Mouse (Mus musculus): ENCODE data around the gene Iqschfp. TPM values are rescaled to one million over a fixed set of nuclear protein-coding genes. Genes with fewer than 3 reads are reported as not detected.

Gene Iqschfp
- polyA plus RNA-seq, 1 experiment: not detected

DNA sequence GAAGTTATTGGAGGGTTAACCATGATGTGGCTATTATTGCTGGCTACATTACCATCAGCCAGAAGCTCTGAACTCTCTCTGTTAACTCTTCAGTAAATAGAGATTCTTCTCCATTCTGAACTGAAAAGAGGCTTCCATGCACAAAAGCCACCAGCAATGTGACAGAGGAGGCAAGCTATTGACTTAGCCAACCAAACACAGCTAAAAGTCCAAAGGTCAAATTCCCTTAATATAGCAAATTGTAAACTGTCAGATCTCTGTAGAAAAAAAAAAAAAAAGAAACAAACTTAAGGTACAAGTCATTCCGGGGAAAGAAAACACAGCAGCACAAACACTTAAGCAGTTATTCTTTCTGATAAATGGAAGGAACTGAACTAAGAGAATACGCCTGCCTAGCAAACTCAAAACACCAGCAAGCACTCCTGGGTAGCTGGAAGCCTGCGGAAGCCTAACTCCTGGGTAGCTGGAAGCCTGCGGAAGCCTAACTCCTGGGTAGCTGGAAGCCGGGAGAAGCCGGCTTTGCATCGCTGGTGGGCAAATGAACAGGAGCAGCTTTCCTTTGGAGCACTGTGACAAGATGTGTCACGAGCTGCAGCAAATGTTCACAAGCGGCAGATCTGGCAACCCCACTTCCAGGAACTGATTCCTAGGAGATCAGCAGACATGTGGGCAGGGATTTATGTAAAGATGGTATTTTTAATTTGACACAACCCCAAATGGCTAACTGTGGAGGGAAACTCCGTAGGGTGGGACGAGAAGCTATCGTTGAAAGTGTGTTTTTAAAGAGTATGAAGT, 701.2 kb downstream of the Iqschfp start:
- TF ChIP-seq GATA1 (IDR thresholded peaks at IDR 0.05; ENCODE audit: low read length): no peak

DNA sequence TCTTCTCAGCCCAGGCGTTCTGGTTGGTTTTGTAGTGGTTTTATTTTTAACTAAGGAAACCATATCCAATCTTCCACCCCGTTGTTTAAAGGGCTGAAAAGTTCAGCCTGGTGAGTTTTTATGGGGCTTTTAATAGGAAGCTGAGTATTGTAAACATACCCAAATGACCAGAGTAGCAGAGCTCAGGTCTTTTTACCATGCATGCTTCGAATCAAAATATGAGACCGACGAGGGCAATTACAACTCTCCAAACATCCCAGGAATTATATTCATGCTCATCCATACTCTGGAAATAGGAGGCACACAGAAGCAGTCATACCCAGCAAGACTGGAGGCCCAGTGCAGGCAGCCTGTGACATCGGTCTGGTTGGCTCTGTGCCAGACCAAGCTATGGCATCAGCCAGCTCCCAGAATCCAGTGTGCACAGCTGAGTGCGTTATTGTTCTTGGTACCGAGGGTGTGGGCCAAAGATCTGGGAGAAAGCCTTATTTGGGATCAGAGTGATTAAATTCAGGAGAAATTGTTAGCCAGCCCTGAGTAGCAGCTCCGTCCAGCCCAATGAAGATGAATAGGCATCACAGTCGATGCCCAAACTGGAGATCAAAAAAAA, 703.4 kb downstream of the Iqschfp start:
- no peak for TF ChIP-seq GATA1 (IDR thresholded peaks at IDR 0.05; ENCODE audit: low read length)

DNA sequence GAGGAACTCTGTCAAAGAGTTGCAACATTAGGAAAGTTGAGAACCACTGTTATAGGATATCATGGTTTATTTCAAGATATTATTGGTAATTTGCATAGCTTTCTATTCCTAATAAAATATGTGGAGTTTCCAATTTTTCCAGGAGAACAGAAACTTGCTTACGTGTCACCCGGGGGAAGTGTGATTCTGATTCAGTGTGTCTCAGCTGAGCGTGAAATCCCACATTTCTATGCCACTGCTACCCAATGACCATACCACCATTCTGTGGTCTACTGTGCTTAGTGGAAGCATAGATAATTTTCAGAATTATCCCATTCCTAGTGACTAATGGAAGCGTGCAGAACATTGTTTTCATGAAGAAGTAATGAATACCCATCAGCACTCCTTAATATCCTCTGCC, 704.9 kb downstream of the Iqschfp start:
- no peak for TF ChIP-seq GATA1 (IDR thresholded peaks at IDR 0.05; ENCODE audit: low read length)

DNA sequence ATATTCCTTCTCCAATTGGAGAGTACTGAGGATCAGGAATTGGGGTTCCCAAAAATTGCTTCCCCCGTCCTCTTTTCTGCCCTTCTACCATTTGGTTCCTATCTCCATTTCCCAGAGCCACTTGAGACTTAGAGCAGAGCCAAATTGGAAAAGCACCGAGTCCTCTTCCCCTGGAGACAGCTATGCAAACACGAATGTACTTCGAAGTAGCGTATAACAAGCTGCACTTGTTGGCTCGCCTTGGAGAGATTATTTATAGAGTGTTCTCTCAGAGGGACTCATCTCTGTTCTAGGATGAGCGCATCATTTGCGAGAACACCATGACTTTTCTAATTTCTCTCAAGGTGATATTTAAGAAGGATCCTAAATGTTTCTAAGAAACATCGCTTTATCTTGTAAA, 710.9 kb downstream of the Iqschfp start:
- no peak for TF ChIP-seq GATA1 (IDR thresholded peaks at IDR 0.05; ENCODE audit: low read length)

DNA sequence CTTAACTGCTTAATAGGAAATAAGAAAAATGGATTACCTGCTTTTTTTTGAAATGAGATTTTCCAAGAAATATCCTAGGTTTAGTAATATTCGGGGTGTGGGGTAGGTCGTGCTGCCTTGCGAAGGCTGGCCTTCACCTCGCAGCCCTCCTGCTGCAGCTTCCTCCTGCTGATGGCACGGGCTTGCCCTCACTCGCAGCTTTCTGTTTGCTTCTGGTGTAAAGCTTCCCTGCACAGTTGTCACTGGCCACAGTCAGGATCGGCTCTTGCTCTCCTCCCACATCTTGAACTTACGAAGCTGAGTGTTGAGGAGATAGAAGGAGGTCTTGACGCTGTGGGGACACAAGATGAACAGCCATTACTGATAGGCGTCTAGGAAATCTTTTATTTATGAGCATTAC, 712.4 kb downstream of the Iqschfp start:
- no peak for TF ChIP-seq GATA1 (IDR thresholded peaks at IDR 0.05; ENCODE audit: low read length)

DNA sequence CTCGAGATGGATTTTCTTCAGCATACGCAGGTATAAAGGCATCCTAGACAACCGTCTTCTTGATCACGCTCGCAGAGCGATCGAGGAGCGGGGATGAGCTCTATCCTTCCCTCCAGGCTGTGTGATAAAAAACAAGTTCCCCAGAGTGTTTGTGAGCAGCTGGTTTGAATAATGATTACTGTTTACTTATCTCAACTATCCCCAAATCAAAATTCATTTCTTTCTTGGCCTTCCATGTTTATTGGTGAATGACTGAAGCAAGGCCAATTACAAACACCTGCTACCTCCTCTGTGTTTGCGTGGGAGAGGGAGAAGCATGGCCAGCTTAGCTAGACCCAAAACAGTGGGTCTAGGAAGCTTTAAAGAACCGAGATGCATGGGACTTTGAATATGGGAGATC, 712.9 kb downstream of the Iqschfp start:
- no peak for TF ChIP-seq GATA1 (IDR thresholded peaks at IDR 0.05; ENCODE audit: low read length)

- no peak for TF ChIP-seq GATA1 (IDR thresholded peaks at IDR 0.05; ENCODE audit: low read length)
Observed at GRCm38 (mm10) chr3:68605942-68606603, 714.0 kb downstream of the Iqschfp start.

DNA sequence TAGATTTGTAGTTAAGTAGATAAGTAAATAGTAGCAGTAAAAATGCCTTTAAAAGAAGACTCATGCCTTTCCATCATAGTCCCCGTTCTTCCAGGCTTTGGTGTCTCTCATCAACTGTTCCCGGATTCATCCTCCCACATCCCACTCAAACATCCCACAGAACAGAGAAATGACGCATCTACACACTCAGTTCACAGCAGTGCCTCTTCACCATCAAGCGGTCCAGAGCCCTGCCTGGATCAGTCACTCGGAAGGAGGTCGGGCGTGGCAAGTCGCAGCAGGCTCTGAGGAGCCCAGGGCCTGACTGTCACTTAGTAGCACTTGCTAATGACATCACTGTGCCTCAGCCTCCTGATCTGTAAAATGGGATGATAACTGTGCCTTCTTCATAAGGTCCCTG, 714.7 kb downstream of the Iqschfp start:
- no peak for TF ChIP-seq GATA1 (IDR thresholded peaks at IDR 0.05; ENCODE audit: low read length)

DNA sequence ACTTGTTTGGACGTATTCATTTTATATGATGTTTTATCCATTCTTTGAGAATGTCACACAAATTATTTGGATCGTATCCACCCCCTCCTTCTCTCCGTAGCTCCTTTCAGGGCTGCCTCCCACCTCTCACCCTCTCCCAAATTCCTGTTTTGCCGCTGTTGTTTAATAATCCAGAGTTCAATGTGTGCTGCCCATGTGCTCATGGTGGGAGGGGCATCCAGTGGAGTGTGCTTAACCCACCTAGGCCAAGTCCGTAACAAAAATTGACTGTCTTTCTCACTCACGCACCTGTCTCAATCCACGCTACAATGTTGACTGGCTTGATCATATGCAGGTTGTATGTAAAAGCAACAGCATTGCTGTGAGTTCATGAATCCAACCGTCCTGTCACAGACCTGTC, 715.3 kb downstream of the Iqschfp start:
- TF ChIP-seq GATA1 (IDR thresholded peaks at IDR 0.05; ENCODE audit: low read length): no peak

DNA sequence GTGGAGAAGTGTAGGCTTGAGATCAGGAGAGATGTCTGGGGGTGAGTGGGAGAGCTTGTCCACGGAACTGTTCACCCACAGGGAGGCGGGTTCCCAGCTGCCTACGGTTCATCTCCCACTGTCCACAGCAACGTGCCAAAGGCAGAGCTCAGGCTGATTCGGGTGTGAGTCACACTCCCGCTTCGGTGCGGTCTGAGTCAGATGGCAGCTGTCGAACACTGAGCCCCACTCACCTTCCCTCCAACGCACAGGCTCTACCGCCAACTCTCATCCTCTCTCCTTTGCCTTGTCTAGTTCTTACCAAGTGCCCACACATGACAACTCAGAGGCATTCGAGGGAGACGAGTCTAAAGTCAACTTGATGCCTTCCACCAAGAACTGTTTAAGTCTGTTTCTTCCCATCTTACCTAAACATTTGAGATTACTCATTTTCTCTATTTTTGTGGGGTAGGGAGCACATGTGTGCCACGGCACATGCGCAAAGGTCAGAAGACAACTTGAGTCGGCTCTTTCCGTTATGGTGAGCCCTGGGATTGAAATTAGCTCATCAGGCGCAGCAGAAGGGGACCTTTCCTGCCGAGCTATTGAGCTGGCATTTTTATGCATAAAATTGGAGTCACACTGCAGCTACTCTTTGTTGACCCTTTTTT, 716.9 kb downstream of the Iqschfp start:
- TF ChIP-seq GATA1 (IDR thresholded peaks at IDR 0.05; ENCODE audit: low read length): no peak

DNA sequence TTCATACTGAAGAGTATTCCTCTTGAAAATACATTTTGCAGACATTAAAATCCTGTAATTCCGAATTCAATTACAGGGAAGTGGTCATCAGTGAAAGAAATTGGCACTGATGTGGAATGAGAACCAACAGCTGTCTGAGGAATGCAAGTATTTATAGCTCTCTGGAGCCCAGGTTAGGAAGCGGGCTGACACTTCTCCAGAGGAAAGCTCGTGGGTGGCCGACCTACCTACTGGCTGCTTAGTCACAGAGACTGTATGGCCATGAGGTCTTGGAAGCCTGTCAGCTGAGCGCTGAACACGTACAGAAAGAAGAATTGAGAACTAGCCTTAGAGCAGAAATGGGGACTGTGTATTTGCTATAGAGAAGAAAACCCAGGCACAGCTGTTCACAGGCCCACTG, 718.0 kb downstream of the Iqschfp start:
- TF ChIP-seq GATA1 (IDR thresholded peaks at IDR 0.05; ENCODE audit: low read length): no peak

DNA sequence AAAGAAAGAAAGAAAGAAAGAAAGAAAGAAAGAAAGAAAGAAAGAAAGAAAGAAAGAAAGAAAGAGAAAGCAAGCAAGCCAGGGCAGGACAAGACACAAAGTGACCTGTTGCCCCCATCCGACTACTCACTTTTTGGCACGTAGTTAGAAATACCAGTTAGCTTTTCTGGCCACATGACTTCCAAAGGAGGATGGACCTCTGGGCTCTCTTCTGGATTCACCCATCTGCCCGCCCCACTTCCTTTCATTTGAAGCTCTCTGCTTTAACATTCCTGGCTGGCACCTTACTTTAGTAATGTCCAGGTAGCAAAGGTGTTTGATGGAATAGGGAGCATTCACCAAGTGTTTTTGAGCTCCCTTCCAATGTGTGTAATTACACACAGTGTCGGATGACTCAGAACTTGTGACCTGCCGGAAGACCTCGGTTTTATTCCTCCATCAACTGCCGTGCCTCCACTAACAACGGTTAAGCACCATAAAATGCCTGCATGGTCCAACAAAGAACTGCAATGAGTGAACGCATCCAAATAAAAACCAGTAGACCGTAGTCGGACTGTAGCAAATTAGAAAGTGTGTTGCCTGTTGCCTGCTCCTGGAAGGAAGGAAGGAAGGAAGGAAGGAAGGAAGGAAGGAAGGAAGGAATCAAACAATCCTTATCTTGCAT, 718.7 kb downstream of the Iqschfp start:
- no peak for TF ChIP-seq GATA1 (IDR thresholded peaks at IDR 0.05; ENCODE audit: low read length)

DNA sequence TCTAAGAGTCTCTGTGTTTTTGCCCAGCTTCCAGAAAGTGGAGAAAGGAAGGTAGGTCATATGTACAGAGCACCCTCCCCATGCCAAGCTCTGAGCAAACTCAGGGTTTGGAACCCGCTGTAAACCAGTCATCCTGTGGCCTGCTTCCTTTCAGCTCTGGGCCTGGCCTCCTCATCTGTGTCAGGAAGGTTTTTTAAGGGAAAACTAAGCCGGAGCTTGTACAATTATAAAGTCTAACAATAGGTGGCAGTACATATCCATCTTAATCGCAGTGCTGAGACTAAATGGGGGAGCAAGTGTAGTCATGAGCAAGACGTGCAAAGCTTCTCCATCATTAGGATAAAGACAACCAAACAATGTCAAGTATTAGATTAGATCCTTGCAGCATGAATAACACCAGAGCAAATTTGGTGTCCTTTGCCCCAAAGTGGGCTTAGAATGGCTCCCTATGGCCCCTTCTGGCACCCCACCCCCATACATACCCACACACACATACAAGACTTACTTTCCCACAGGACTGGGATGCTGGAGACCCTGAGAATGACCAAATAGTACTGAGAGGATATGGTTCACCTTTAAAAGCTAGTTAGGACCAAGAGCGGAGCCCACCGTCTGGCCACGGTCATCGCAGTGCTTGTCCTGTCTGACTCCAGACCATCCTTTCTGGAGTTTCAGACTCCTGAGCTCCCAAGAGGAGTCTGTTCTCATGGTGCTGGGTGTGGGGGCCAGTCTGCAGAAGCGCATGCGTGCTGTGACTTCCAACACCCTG, 723.2 kb downstream of the Iqschfp start:
- TF ChIP-seq GATA1 (IDR thresholded peaks at IDR 0.05; ENCODE audit: low read length): no peak

DNA sequence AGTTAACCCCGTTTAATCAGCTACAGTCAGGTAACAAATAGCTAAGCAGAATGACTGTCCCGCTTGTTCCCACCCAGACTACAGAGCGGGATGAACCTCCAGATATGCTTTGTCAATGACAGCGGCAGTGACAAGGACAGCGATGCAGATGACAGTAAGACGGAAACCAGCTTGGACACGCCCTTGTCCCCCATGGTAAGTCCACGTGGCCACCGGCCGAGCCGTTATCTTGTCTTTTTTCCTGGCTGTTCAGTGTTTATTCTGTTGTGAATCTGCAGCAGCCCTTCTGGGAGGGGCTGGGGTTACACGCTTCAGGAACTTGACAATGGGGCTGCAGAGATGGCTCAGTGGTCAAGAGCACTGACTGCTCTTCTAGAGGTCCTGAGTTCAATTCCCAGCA, 724.3 kb downstream of the Iqschfp start:
- no peak for TF ChIP-seq GATA1 (IDR thresholded peaks at IDR 0.05; ENCODE audit: low read length)

DNA sequence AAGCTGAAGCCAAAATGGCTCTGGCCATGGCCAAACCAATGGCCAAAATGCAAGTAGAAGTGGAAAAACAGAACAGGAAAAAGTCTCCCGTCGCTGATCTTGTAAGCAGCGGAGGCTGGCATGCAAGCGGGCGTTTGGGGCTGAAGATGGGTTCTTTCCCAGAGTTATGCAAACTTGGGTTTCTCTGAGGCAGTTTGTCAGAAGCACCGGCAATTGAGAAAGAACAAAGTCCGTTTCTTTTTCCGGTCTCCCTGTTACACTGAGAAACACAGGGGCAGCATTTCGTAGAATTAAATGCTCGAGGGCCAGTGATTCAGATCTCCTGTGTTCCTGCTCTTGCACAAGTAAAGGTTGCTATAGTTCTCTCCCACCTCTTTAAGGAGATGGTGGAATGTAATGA, 725.7 kb downstream of the Iqschfp start:
- TF ChIP-seq GATA1 (IDR thresholded peaks at IDR 0.05; ENCODE audit: low read length): no peak
